ENCODE assay signal across 9 mouse cellular contexts in the genomic region with DNA sequence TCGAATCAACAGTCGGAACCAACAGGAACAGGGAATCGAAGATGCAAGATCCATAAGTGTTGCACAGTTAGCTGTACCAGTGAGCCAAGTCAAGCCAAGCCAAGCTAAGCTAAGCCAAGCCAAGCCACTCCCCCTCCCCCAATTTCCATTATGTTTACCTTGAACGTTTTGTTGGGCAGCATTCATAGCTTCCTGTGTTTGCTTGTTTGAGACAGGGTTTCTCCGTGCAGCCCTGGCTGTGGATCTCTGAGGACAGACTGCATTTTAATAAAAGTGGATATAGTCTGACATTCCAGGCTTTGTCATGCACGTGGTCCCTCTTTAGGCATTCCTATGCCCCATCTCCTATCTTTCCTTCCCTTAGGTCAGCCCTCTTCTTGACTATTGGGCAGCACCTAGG. TPM values are rescaled to one million over a fixed set of nuclear protein-coding genes. Genes with fewer than 3 reads are reported as not detected.
DNase-seq lines count a peak whose midpoint lies in the region; ATAC-seq and TF ChIP-seq lines count a peak whose summit lies in the region.
"Had no signal": no experiment of that assay in that cellular context is flagged by ENCODE, and none has a peak within 500 bp of the region (broad histone marks: within the 10 kb centered on the region; RNA-seq: fewer than 3 reads in every experiment).

No protein-coding gene starts in this region.

- H3K36me3 ChIP-seq in lung, embryonic 16.5 days (ENCODE audit: control insufficient read depth, insufficient read depth, low read length), result peaks cover 9% of the 10 kb centered on the region
- peaks cover 9% of the 10 kb centered on the region for H3K36me3 ChIP-seq in intestine, embryonic 15.5 days

- peaks cover 14% of the 10 kb centered on the region for H3K4me1 ChIP-seq in lung, embryonic 16.5 days (replicated peaks; ENCODE audit: control insufficient read depth, insufficient read depth, low read length)
- peaks cover 9% of the 10 kb centered on the region for H3K4me1 ChIP-seq in intestine, embryonic 15.5 days (replicated peaks)
- H3K4me1 ChIP-seq in olfactory bulb, adult 2 months (ENCODE audit: control insufficient read depth, insufficient read depth, low read length), result peaks cover 7% of the 10 kb centered on the region

- ATAC-seq in lung, embryonic 16.5 days (ENCODE audit: low read depth), result peak; percentile 25
- peak; percentile 22 for ATAC-seq in intestine, embryonic 15.5 days

- peak overlapping the region; percentile 79 for H3K4me3 ChIP-seq in lung, embryonic 16.5 days (ENCODE audit: low read length)
- H3K4me3 ChIP-seq in intestine, embryonic 15.5 days (replicated peaks), result peak overlapping the region; percentile 68
- peak overlapping the region; percentile 81 for H3K4me3 ChIP-seq in olfactory bulb, adult 2 months (ENCODE audit: insufficient read depth, low read depth, low read length)

- H3K27me3 ChIP-seq in lung, embryonic 16.5 days (ENCODE audit: control insufficient read depth, insufficient read depth, low read depth, low read length), result no peaks in the 10 kb centered on the region
- no peaks in the 10 kb centered on the region for H3K27me3 ChIP-seq in intestine, embryonic 15.5 days (replicated peaks)

- peak overlapping the region; percentile 90 for H3K9ac ChIP-seq in lung, embryonic 16.5 days (ENCODE audit: low read length)
- H3K9ac ChIP-seq in intestine, embryonic 15.5 days, result peak overlapping the region; percentile 86; the same call in 1 of the 2 replicates

- no peak for TF ChIP-seq POLR2A in olfactory bulb, adult 2 months (IDR thresholded peaks at IDR 0.05; ENCODE audit: insufficient read depth, low read depth, low read length)

- TF ChIP-seq CTCF in olfactory bulb, adult 2 months (IDR thresholded peaks at IDR 0.05; ENCODE audit: insufficient read depth, low read depth, low read length), result no peak

- H3K9me3 ChIP-seq in lung, embryonic 16.5 days (ENCODE audit: control insufficient read depth, low read length), result no peaks in the 10 kb centered on the region
- no peaks in the 10 kb centered on the region for H3K9me3 ChIP-seq in intestine, embryonic 15.5 days

- peak overlapping the region; percentile 95 for H3K27ac ChIP-seq in lung, embryonic 16.5 days (ENCODE audit: low read length)
- H3K27ac ChIP-seq in intestine, embryonic 15.5 days, result peak overlapping the region; percentile 93
- H3K27ac ChIP-seq in olfactory bulb, adult 2 months (ENCODE audit: insufficient read depth, low read depth, low read length), result peak overlapping the region; percentile 48; the same call in 1 of the 2 replicates

- peak overlapping the region; percentile 89 for H3K4me2 ChIP-seq in lung, embryonic 16.5 days (ENCODE audit: low read depth, low read length)
- peak overlapping the region; percentile 81 for H3K4me2 ChIP-seq in intestine, embryonic 15.5 days (replicated peaks)

- WGBS in lung, embryonic 16.5 days, result 47% methylated on average over 6 of the region's 6 CpGs
- WGBS in intestine, embryonic 15.5 days, result 50% methylated on average over 6 of the region's 6 CpGs
- 45% methylated on average over 6 of the region's 6 CpGs for WGBS in olfactory bulb, adult 2 months

- no peak for DNase-seq in lung, postnatal 4 days
- DNase-seq in embryo, embryonic 11 days, result peak; percentile 32
- DNase-seq in cerebellum, adult 9-11 months, result no peak
- no peak for DNase-seq in layer of hippocampus, postnatal 25 days (ENCODE audit: extremely low spot score in 1 of 2, low spot score in 1 of 2)
- no peak for DNase-seq in layer of hippocampus, adult 11-12 months (ENCODE audit: low spot score)

RNA-seq across cellular contexts. Expression of a gene that starts 0.5 kb away (rescaled TPM):
- polyA plus RNA-seq in lung, embryonic 16.5 days (2015; fragmentation: Nextera tagmentation; extraction: Ambion mirVana), result 80.7 and 95.5 TPM in 2 replicates
- polyA plus RNA-seq in intestine, embryonic 15.5 days (2015; fragmentation: Nextera tagmentation; extraction: Ambion mirVana), result 111 and 117 TPM in 2 replicates
- not detected in 2 replicates for polyA plus RNA-seq in olfactory bulb, adult 2 months (2012; ENCODE audit: insufficient read depth, insufficient read length, low replicate concordance, missing spikeins)
- 10 to 100 TPM; 25.7 to 35.0 TPM for total RNA-seq in layer of hippocampus, postnatal 25 days (2021)

RNA-seq across cellular contexts. Expression of a gene that starts 9.0 kb away (rescaled TPM):
- 0.34 TPM in 1 of 2 replicates, not detected in the other for polyA plus RNA-seq in lung, embryonic 16.5 days (2015; fragmentation: Nextera tagmentation; extraction: Ambion mirVana)
- 0.08 and 0.11 TPM in 2 replicates for polyA plus RNA-seq in intestine, embryonic 15.5 days (2015; fragmentation: Nextera tagmentation; extraction: Ambion mirVana)
- polyA plus RNA-seq in olfactory bulb, adult 2 months (2012; ENCODE audit: insufficient read depth, insufficient read length, low replicate concordance, missing spikeins), result not detected in 2 replicates
- total RNA-seq in layer of hippocampus, postnatal 25 days (2021), result not detected
- polyA plus RNA-seq: large intestine, adult 2 months had no signal

RNA-seq across cellular contexts. Expression of a gene that starts 21.1 kb away (rescaled TPM):
- polyA plus RNA-seq in lung, embryonic 16.5 days (2015; fragmentation: Nextera tagmentation; extraction: Ambion mirVana), result 44.2 and 56.1 TPM in 2 replicates
- polyA plus RNA-seq in intestine, embryonic 15.5 days (2015; fragmentation: Nextera tagmentation; extraction: Ambion mirVana), result 54.2 and 65.3 TPM in 2 replicates
- polyA plus RNA-seq in olfactory bulb, adult 2 months (2012; ENCODE audit: insufficient read depth, insufficient read length, low replicate concordance, missing spikeins), result not detected in 2 replicates
- total RNA-seq in layer of hippocampus, postnatal 25 days (2021), result 10 to 100 TPM; 32.5 to 32.9 TPM

RNA-seq across cellular contexts. Expression of a gene that starts 21.2 kb away (rescaled TPM):
- 54.0 and 56.8 TPM in 2 replicates for polyA plus RNA-seq in lung, embryonic 16.5 days (2015; fragmentation: Nextera tagmentation; extraction: Ambion mirVana)
- 55.2 and 55.9 TPM in 2 replicates for polyA plus RNA-seq in intestine, embryonic 15.5 days (2015; fragmentation: Nextera tagmentation; extraction: Ambion mirVana)
- not detected in 2 replicates for polyA plus RNA-seq in olfactory bulb, adult 2 months (2012; ENCODE audit: insufficient read depth, insufficient read length, low replicate concordance, missing spikeins)
- total RNA-seq in layer of hippocampus, postnatal 25 days (2021), result 10 to 100 TPM; 52.7 to 58.2 TPM

RNA-seq across cellular contexts. Expression of a gene that starts 33.4 kb away (rescaled TPM):
- 10.6 and 11.0 TPM in 2 replicates for polyA plus RNA-seq in lung, embryonic 16.5 days (2015; fragmentation: Nextera tagmentation; extraction: Ambion mirVana)
- 16.1 and 17.7 TPM in 2 replicates for polyA plus RNA-seq in intestine, embryonic 15.5 days (2015; fragmentation: Nextera tagmentation; extraction: Ambion mirVana)
- polyA plus RNA-seq in olfactory bulb, adult 2 months (2012; ENCODE audit: insufficient read depth, insufficient read length, low replicate concordance, missing spikeins), result not detected in 2 replicates
- 1 to 10 TPM; 4.1 to 5.9 TPM for total RNA-seq in layer of hippocampus, postnatal 25 days (2021)

Comparison
In these comparisons a context has a peak if more than half of its experiments do, and no peak if none do; other contexts are left out.
1. RNA of a gene that starts 0.5 kb away (polyA plus RNA-seq): 111 to 117 TPM in intestine, embryonic 15.5 days and 80.7 to 95.5 TPM in lung, embryonic 16.5 days; not detected in olfactory bulb, adult 2 months; every median in the first group is over 10 times any median in the second.
2. Peak in every context shown above with its lines, with median percentiles within 50 percentile points of each other: H3K27ac ChIP-seq and H3K4me3 ChIP-seq.